Mouse (Mus musculus) lung, adult 2 months (tissue): ENCODE measurements around the gene Tex26.

Experiments
- CTCF ChIP-seq: fragments of 200-500 bp; IDR thresholded peaks from 2 replicates; pipeline ENCODE4 v1.5.1; 2011; ENCODE audit warnings: mild to moderate bottlenecking, low read length, control low read depth; ENCODE audit not compliant: insufficient read depth
- POLR2A ChIP-seq: fragments of 200-500 bp; IDR thresholded peaks from 2 replicates; pipeline ENCODE4 v1.6.1; 2011; ENCODE audit warnings: low read depth, mild to moderate bottlenecking, control low read depth, low read length, borderline replicate concordance; ENCODE audit errors: extremely low read depth

DNA sequence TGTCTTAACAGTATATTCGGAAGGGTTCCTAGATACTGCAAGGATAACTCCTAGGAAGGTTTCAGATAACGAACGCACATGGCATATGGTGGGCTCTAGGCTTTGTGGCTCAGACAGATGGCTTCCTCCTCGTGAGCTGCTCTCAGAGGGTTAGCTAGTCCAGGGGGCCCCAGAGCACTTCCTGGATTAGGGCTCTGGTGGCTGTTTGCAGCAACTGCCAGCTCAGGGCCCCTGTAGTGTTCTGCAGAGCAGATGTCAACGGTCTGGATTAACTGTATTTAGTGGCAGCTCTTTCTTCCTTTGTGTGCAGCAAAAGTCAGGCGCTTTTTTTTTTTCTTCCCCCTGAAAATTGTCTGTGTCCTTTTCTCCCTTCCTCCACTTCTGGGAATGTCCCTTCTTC lies 11.1 kb upstream of the Tex26 start:
- TF ChIP-seq CTCF (no peak), POLR2A (no peak)
